Mouse (Mus musculus) spleen, adult 2 months (tissue): Measurements from ENCODE around the gene Psmd11. TPM values are rescaled to one million over a fixed set of nuclear protein-coding genes. Genes with fewer than 3 reads are reported as not detected.
"Not testable (repeated sequence)": the region's sequence is repeated elsewhere in the genome, so short reads cannot be mapped to it uniquely, and the experiment has no call there.

Experiments used
- DNase-seq, 2 experiments: peaks; one replicate each; pipeline versions ENCODE4 v3.0.0 to v3.0.0-alpha.2; 2012 to 2021; ENCODE audit warnings: low spot score in 2 of 2, low read depth in 1 of 2
- H3K27ac ChIP-seq: fragments of 200-500 bp; 2 replicates; pipeline ENCODE4 v1.5.1; 2012; ENCODE audit warnings: low read length, inconsistent platforms; ENCODE audit not compliant: insufficient read depth
- H3K27me3 ChIP-seq: fragments of 200-500 bp; 2 replicates; pipeline ENCODE4 v1.6.1; 2012; ENCODE audit warnings: mild to moderate bottlenecking, moderate library complexity, low read length, inconsistent platforms; ENCODE audit not compliant: control insufficient read depth, insufficient read depth
- H3K36me3 ChIP-seq: fragments of 200-500 bp; 2 replicates; pipeline ENCODE4 v1.6.1; 2012; ENCODE audit warnings: mild to moderate bottlenecking, low read length, inconsistent platforms; ENCODE audit not compliant: control insufficient read depth, insufficient read depth
- H3K4me1 ChIP-seq: fragments of 200-500 bp; 2 replicates; pipeline ENCODE4 v1.6.1; 2011; ENCODE audit warnings: inconsistent platforms; ENCODE audit not compliant: control insufficient read depth, insufficient read depth, insufficient read length
- H3K4me3 ChIP-seq: fragments of 200-500 bp; 2 replicates; pipeline ENCODE4 v1.5.1; 2011; ENCODE audit warnings: mild to moderate bottlenecking, inconsistent platforms; ENCODE audit not compliant: insufficient read depth, insufficient read length; ENCODE audit errors: extremely low read depth
- CTCF ChIP-seq: fragments of 200-500 bp; IDR thresholded peaks from 2 replicates; pipeline ENCODE4 v1.5.1; 2011; ENCODE audit warnings: mild to moderate bottlenecking, inconsistent platforms; ENCODE audit not compliant: insufficient read depth, insufficient read length, insufficient replicate concordance; ENCODE audit errors: extremely low read depth
- POLR2A ChIP-seq: fragments of 200-500 bp; IDR thresholded peaks from 2 replicates; pipeline ENCODE4 v1.6.1; 2011; ENCODE audit warnings: low read depth, low read length, inconsistent platforms
- WGBS: fragments of 180-500 bp; shearing (Covaris S2); methylation state at CpG from one replicate; pipeline ENCODE4 v1.1.7; 2018; 5-methylcytosine and 5-hydroxymethylcytosine counted together
- polyA plus RNA-seq: library from polyadenylated mRNA; depleted of rRNA; stranded (reverse); fragments of >200 nt; gene quantifications from 2 replicates; pipeline ENCODE4 v1.2.3, GENCODE M21; 2012

Gene Psmd11
- polyA plus RNA-seq, 1 experiment, result 21.3 TPM

DNA sequence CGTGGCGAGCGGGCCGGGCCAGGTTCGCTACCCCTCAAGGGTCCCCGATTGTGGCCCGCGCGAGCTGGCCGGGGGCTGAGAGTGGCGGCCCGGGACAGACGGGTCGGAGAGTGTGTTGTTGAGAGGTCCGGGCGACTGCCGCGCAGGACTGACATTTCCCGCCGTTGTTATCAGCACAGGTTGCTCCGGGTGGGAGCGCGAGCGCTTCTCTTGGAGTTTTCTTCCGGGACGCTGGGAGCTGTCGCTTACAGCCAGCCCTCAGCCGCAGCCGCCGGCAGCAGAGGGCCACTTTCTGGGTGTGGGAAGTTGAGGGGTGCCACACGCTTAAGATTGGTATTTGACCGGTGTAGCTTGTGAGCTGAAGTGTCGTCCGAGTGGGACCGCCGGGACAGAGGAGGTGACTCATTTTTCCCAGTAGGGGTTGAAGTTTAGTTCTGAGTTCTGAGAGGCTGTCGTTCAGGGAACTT, 627 bp downstream of the Psmd11 start:
- peak overlapping the region; percentile 5; the same call in 1 of the 2 replicates for H3K27ac ChIP-seq
- 0 out of 2 replicates have a peak, but pooled peaks cover 3% of the 10 kb centered on the region for H3K4me1 ChIP-seq
- peak in 1 of 2 experiments; percentile 5 for DNase-seq
- peak overlapping the region; percentile 94 for H3K4me3 ChIP-seq
- WGBS, result under 1% methylated on average over 37 of the region's 37 CpGs
- no peak for TF ChIP-seq CTCF
- TF ChIP-seq POLR2A, result no peak
- H3K36me3 ChIP-seq, result peaks cover 6% of the 10 kb centered on the region
- no peaks in the 10 kb centered on the region for H3K27me3 ChIP-seq

DNA sequence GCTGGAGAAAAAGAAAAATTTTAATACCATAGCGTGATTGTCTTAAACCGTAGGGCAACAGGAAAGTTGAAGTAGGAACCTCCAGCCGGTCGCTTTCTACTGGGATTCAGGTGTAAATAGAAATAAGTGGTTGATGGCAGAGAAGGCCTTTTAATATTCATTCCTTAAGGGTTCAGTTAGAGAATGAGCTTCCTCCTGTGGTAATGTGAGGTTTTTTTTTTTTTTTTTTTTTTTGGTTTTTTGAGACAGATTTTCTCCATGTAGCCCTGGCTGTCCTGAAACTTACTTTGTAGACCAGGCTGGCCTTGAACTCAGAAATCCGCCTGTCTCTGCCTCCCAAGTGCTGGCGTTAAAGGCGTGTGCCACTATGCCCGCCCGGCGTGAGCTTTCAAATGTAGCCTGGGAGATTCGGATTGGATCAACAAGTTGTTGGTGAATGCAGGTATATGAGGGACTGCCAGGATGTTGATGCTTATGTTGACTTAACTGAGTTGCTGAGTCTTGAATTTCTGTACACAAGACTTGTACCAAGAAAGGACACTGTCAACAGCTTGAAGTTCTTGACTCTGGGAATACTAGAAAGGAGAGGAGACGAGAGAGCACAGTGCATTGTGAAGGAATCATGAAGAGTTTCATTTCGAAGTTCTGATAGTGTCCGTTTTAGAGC, 1.2 kb downstream of the Psmd11 start:
- no peak for DNase-seq
- TF ChIP-seq POLR2A (no peak), CTCF (no peak)
- Histone ChIP-seq H3K4me3 (peak overlapping the region; percentile 94), H3K27ac (no peak overlapping the region), H3K36me3 (peaks cover 7% of the 10 kb centered on the region), H3K4me1 (0 out of 2 replicates have a peak, but pooled peaks cover 3% of the 10 kb centered on the region), H3K27me3 (no peaks in the 10 kb centered on the region)
- 63% methylated on average over 14 of the region's 14 CpGs for WGBS

DNA sequence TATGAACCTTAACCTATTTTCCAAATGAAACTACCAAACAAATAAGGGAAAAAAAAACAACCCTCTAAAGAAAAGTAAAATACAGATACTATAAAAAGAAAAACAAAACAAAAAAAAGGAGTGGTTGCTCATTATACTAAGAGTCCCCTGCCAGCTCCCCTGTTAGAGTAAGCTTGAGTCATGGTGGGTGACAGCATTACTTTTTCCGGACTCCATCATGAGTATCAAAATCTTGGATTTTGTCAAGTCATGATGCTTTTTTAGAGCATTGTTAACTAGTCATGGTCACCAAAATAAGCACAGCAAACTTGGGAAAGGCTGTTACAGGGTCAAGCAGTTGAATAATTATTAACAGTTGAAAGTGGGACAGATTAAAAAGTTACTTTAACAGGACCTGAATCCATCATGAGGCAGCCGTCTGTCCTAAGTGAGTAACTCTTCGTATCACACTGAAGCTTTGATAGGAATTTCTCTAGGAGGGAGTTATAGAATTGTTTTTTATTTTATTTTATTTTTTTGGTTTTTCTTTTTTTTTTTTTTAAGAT, 2.0 kb downstream of the Psmd11 start:
- Histone ChIP-seq H3K4me3 (no peak overlapping the region), H3K36me3 (peaks cover 7% of the 10 kb centered on the region), H3K4me1 (0 out of 2 replicates have a peak, but pooled peaks cover 3% of the 10 kb centered on the region), H3K27me3 (no peaks in the 10 kb centered on the region), H3K27ac (no peak overlapping the region)
- no peak for DNase-seq
- no peak for TF ChIP-seq POLR2A
- no peak for TF ChIP-seq CTCF
- WGBS, result 91% methylated on average over 3 of the region's 3 CpGs

DNA sequence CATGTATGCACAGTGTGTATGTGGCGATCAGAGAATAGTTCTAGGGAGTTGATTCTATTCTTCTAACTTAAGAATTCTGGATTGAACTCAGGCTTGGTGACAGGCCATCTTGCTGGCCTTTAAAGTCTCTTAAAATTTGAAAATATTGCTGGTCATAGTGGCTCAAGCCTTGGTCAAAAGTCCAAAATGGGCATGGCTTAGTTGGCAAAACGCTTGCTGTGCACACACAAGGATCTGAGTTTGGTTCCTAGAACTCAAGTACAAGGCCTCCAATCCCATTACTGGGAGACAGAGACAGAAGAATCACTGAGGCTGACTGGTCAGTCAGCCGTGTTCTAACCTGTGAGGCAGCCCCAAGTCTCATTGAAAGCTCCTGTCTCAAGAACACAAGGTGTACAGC, 18.5 kb downstream of the Psmd11 start:
- no peak for DNase-seq
- no peaks in the 10 kb centered on the region for H3K4me1 ChIP-seq
- WGBS, result 96% methylated on average over 3 of the region's 3 CpGs
- no peaks in the 10 kb centered on the region for H3K27me3 ChIP-seq
- no peak overlapping the region for H3K4me3 ChIP-seq
- peaks cover 16% of the 10 kb centered on the region for H3K36me3 ChIP-seq
- no peak for TF ChIP-seq CTCF
- no peak for TF ChIP-seq POLR2A
- H3K27ac ChIP-seq, result no peak overlapping the region

DNA sequence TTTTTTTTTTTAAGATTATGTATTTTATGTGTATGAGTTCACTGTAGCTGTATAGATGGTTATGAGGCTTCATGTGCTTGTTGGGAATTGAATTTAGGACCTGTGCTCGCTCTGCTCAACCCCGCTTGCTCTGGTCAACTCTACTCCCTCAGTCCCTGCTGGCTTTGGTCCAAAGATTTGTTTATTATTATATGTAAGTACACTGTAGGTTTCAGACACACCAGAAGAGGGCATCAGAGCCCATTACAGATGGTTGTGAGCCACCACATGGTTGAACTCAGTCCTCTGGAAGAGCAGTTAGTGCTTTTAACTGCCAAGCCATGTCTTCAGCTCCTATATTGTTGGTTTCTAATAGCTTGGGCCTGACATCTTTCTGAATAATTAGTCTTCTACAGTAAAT, 21.4 kb downstream of the Psmd11 start:
- Histone ChIP-seq H3K4me1 (no peaks in the 10 kb centered on the region), H3K27me3 (no peaks in the 10 kb centered on the region), H3K36me3 (peaks cover 16% of the 10 kb centered on the region), H3K27ac (no peak overlapping the region), H3K4me3 (no peak overlapping the region)
- TF ChIP-seq CTCF (no peak), POLR2A (no peak)
- WGBS, result 90% methylated on average over 2 of the region's 2 CpGs
- DNase-seq, result no peak

DNA sequence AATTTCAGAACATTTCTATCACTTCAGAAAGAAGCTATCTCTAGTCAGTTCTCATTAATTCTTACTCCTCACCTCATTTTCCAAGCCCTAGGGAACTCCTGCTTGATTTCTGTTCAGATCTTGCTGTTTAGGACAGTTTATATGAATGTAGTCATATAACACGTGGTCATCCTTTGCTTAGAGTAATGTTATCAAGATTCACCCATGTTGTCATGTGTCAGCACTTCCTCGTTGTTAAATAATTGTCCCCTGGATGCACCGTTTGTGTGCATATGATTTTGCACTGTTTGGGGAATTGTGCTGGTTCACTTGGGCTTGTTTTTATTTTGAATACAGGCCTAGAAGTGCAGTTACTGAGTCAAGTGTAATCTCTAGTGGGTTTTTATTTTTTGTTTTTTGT, 23.8 kb downstream of the Psmd11 start:
- peaks cover 11% of the 10 kb centered on the region for H3K36me3 ChIP-seq
- H3K4me3 ChIP-seq, result no peak overlapping the region
- no peaks in the 10 kb centered on the region for H3K4me1 ChIP-seq
- DNase-seq, result no peak
- TF ChIP-seq POLR2A (no peak), CTCF (no peak)
- WGBS, result 81% methylated on average over 3 of the region's 3 CpGs
- H3K27ac ChIP-seq, result no peak overlapping the region
- no peaks in the 10 kb centered on the region for H3K27me3 ChIP-seq

DNA sequence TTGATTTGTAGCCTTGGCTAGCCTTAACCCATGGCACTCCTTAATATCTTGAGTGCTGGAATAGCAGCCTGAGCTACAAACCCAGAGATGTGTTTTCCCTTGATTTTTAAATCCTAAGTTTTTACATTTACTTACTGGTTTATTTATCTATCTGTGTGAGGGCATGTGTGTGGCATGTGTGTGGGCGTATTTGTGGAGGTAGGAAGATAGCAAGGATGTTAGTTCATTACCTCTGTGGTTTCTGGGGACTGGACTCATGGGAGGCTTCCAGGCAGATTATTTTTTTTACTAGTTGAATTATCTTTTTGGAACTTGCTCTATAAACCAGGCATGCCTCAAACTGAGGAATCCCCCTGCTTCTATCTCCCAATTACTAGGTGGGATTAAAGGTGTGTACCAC, 24.8 kb downstream of the Psmd11 start:
- no peaks in the 10 kb centered on the region for H3K27me3 ChIP-seq
- H3K4me1 ChIP-seq, result no peaks in the 10 kb centered on the region
- H3K4me3 ChIP-seq, result no peak overlapping the region
- TF ChIP-seq POLR2A (no peak), CTCF (no peak)
- no peak overlapping the region for H3K27ac ChIP-seq
- peaks cover 12% of the 10 kb centered on the region for H3K36me3 ChIP-seq
- 85% methylated on average over 1 of the region's 1 CpGs for WGBS
- DNase-seq, result no peak

DNA sequence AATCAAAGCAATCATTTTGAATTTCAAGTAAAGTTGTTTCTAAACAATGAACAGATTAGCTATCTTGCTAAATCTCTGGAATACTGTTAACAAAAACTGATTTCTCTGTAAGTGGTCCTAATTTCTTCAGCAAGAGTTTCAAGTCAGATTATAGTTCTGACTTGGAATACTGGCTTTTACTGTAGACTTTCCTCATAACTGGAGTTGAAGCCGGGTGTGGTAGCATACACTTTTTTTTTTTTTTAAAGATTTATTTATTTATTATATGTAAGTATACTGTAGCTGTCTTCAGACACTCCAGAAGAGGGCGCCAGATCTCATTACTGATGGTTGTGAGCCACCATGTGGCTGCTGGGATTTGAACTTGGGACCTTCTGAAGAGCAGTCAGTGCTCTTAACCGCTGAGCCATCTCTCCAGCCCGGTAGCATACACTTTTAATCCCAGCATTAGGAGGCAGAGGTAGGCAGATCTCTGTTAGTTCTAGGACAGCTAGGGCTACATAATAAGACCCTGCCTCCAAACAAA, 35.3 kb downstream of the Psmd11 start:
- H3K4me3 ChIP-seq, DNase-seq, H3K4me1 ChIP-seq, H3K27me3 ChIP-seq, H3K27ac ChIP-seq: not testable (repeated sequence)
- WGBS, result 91% methylated on average over 4 of the region's 4 CpGs
- H3K36me3 ChIP-seq, result peaks cover 45% of the 10 kb centered on the region
